Mouse (Mus musculus): ENCODE data around the gene Cdk14.

The Cdk14 gene

DNA sequence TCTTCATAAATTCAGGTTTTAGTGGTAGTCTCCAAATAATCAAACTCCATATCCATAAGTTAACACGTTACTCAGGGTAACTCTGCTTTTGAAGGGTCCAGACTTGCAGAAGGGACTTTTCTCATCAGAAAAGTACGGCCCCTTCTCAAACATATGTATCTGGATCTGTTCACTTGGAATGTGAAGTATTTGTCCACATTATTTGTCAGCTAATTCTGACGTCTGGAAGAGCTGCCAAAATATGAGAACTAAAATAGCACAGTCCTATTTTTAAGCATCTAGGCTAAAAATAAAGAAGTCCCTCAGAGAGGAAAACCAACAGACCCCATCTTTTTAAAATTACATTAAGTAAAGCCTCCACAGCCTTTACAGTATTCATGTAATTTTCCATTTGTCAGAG is 310.5 kb downstream of the Cdk14 start:
- no peak for DNase-seq (ENCODE audit: extremely low spot score, low read depth, low spot score)

DNA sequence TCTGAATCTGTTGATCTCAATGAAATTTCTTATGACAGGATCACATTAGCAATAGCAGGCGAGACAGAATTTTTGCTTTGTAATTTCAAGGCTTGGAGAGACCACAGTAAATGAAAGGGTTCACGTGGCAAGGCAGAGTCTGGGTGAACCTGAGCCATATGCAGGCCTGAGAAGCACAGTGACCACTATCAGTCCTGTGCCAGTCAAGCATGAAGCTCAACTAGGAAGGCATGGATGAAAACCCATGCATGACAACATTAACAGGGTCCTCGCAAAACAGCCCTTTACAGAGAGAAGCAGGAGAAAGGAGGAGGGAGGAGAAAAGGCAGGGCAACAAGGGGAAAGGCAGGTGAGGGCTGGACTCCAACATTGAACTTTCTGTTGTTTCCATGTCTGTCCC is 311.1 kb downstream of the Cdk14 start:
- no peak for DNase-seq (ENCODE audit: extremely low spot score, low read depth, low spot score)

DNA sequence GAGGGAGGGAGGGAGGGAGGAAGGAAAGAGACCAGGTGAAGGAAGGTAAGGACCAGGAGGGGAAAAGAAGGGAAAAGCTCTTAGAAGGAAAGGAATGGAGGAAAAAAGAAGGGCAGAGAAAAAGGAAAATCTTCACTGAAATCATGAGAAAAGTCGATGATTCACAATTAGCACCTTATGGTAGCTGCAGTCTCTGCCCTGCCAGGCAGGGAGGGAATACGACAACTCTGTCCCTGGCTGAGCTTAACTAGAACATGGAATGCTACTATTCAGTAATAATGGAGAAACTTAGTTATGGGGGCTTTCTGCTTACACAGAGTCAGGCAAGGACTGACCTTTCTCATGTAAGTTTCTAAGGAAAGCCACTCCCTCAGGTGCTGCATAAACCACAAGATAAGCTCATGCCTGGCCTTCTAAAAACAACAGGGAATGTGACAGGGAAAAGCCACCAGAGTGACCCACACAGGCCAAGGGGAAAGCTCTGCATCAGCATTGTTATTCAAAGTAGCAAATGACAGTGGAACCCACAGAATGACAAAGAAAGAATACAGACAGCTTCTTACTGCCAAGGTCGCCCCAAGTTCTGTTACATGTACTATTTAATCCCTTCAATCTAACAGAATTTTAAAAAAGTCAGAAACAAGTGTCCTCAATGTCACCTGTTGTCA is 323.7 kb downstream of the Cdk14 start:
- no peak for DNase-seq (ENCODE audit: extremely low spot score, low read depth, low spot score)

DNA sequence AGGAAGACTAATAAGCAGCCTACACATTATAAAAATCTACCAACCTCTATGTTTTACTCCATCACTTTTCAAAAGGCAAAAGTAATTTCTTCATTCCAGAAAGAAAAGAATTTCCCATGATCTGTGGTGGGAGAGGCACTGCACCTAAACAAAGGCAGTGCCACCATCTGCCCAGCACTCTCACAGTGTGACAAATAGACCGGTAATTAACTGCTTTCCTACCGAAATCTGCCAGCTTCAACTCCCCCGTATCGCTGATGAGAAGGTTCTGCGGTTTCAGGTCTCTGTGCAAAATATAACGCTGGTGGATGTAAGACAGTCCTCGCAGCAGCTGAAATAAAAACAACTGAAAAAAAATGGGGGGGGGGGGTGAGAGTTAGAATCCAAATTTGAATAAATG is 327.4 kb downstream of the Cdk14 start:
- DNase-seq (ENCODE audit: extremely low spot score, low read depth, low spot score): no peak

DNA sequence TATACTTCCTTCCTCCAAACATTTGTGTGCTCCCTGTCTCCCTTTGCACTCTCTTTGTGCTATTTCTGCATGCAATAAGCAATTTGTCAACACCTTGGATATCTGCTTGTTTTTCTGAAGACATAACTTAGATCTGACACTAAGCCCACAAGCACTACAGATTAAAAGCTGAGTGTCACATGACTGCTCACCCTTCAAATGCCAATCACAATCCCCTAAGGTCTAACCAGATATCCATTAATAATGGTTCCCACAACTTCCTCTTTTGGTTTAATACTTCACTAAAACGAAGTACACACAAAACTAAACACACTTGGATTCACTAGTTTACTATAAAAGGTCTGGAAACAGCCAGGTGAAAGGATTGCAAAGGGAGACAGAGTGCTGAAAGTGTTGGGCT is 348.6 kb downstream of the Cdk14 start:
- no peak for DNase-seq (ENCODE audit: extremely low spot score, low read depth, low spot score)

DNA sequence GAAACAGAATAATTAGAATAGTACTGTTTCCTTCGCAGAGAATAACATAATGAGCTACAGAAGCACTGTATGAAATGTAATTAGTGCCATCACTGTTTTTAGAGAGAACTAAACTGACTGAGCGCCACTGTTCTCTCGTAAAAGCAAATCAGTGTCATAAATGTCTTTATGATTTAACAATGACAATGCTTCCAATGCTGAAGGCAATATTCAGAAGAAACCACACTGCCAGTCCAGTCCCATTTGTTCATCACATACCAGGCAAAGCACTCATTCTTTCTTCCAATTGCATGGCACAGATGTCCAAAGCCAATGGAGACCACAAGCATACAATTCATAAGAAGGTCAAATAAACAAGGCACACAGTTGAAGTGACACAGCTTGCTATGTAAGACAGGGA is 355.4 kb downstream of the Cdk14 start:
- no peak for DNase-seq (ENCODE audit: extremely low spot score, low read depth, low spot score)

DNA sequence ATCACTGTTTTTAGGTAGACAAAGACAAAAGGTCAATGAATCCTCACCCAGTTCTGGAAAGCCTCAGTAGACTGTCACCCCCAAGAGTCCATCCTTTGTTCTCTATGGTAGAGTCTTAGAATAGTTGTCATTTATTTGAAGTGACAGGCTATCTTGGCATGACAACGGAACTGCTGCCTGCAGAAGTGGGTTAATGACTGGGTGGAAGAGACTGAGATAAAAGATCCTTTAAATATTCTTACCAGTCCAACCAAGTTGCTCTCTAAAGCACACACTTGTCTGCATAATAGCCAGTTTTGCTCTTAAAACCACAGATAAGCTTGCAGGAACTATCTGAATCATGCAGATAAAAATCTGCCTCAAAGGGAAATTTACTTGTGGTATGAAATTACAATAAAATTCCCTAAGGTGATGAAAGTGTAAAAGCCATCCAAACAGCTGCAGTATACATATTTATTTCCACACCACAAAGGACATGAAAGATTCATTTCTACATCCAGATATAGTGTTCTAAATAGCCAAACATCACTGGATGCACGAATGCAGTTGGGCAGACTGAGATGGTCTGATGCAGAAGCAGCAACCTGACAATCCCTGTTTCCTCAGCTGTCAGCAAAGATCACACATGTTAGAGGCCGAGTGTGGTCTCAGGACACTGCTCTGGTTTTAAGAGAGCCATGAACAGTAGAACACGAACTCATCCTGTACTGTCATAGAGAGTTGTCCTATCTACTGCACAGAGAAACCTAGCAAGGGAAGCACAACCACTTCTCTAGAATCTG is 363.8 kb downstream of the Cdk14 start:
- no peak for DNase-seq (ENCODE audit: extremely low spot score, low read depth, low spot score)

DNA sequence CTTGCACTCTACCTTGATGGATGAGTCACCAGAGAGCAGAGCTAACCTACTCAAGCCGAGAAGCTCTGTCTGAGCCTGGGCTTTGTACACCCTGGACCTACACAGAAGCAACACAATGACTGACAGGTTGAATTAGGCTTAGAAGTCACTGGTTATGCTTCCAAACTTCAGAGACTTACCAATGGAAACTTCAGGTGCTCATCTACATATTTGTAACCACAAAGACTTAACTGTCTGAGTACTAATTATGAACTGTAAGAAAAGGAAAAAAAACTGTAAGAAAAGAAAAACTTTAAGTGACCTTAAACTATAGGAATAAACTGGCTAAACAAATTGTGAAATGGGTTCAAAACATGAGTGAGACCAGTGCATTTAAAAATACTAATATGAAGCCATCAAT is 364.6 kb downstream of the Cdk14 start:
- DNase-seq (ENCODE audit: extremely low spot score, low read depth, low spot score): no peak

DNA sequence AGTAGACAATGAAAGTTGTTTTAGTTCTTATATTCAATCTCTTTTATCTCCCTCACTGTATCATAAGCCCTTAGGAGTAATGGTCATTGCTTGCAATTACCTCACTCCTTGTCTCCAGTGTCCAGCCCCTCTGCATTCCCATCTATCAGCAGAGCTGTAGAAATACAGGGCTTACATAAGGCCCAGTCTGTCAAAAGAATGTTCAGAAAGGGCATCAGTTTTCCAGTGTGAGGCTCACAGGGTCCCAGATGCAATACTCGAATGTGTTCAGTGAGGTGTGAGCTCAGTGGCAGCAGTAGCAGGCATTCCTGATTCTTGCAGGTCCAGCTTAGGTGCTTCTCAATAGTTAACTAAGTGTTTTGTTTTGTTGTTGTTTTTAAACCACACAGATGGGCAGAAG is 365.8 kb downstream of the Cdk14 start:
- DNase-seq (ENCODE audit: extremely low spot score, low read depth, low spot score): no peak

DNA sequence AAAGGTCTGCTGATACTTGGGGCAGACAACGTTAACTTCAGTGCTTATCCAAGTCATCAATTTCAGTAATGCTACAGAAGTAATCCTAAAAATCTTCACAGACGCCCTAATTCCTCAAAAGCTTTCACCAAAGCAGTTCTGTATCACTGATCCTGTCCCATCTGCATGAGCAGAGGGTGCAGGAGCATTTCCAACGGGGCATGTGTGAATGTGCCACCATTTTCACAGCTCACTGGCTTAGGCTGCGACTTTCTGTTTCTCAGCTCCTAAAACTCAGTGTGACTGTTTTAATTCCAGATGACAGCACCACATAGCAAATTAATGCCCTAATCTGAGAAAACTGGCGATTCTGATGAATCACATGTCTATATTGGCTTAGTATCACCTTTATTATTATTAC is 375.8 kb downstream of the Cdk14 start:
- DNase-seq (ENCODE audit: extremely low spot score, low read depth, low spot score): no peak

DNA sequence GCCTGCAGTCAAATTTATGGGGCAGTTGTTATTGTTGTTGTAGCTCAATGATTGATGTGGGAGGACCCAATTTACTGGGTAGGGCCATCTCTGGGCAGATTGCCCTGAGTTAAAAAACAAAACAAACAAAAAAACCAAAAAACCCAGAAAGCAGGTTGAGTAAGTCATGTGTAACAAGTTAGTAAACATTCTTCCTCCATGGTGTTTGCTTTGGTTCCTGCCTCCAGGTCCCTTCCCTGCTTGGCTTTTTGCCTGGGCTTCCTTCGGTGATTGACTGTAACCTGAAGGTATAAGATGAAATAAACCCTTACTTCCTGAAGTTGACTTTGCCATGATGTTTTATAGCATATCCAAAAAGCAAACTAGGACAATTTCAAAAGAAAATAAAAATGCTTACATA is 377.4 kb downstream of the Cdk14 start:
- DNase-seq (ENCODE audit: extremely low spot score, low read depth, low spot score): no peak

DNA sequence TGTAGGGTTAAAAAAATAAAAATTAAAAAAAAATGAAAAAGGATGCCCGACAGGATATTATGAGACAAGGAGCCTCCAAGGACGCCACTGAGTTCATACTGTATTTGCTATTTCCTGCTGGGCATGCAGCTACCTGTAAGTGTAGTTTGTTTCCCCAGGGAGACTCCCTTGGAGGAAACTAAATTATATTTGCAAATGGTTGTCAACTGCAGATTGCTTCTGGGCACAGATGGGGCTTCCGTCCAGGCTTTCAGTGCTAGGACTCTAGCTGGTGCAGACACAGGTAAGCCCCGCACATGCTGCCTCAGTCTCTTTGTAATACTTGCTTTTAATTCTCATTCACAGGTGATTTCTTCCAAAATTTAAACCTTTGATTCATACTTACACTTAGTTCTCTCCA is 378.6 kb downstream of the Cdk14 start:
- no peak for DNase-seq (ENCODE audit: extremely low spot score, low read depth, low spot score)

DNA sequence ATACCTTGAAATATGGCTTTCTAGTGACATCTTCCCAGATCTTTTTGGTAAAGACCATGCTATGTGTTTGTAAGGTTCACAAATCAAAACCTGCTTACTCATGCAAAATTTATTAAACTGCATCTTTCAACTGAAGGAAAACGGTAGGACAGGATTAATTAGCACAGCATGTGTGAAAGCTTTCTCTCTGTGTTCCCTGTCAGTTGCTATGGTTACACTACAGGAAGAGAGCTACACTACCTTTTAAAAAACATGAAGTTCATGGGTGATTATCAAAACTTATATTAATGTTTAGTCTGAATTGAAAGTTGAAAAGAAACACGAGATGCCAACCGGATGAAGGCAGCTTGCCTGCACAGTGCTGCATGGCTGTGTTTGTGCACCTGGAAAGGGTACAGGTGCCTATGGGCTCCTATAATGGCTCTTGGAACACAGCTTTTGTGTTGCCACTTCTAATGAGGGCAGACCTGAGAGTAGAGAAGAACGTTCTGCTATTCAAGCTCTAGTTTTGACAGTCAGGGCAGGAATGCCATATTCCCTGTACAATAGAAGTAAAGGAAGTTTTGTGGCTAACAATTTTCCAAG is 380.3 kb downstream of the Cdk14 start:
- no peak for DNase-seq (ENCODE audit: extremely low spot score, low read depth, low spot score)

DNA sequence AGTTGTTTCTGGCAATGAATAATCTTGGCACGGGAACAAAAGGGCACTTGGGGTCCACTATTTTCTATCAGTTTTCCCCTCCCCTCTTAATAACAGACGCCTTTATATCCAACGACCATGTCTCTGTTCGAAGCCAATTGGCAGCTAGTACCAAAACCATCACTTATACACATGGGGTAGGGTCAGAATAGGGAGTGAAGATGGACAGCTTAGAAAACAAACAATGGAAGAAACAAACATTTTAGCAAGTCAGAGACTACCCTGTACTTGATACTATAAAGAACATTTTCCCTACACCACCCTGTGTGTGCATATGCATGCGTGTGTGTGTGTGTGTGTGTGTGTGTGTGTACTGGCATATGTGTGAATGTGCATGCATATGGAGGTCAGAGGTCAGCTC is 386.7 kb downstream of the Cdk14 start:
- no peak for DNase-seq (ENCODE audit: extremely low spot score, low read depth, low spot score)

DNA sequence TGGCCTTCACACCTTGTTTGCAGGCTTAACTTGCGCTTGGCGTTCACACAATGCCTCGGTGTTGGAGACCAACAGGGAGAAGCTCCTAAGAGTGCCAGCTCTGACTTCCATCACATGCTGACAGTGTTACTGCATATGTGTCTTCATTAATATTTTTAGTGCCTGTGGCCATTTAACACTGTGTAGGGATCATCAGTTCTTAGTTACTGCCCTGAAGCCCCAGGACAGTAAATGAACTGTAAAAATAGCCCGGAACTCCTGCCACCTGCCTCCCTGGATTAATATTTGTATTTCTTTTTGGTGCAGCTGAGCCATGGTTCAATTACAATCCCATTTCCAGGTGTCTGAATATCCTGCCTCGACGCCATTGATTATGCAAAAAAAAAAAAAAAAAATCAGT is 387.3 kb downstream of the Cdk14 start:
- no peak for DNase-seq (ENCODE audit: extremely low spot score, low read depth, low spot score)

DNA sequence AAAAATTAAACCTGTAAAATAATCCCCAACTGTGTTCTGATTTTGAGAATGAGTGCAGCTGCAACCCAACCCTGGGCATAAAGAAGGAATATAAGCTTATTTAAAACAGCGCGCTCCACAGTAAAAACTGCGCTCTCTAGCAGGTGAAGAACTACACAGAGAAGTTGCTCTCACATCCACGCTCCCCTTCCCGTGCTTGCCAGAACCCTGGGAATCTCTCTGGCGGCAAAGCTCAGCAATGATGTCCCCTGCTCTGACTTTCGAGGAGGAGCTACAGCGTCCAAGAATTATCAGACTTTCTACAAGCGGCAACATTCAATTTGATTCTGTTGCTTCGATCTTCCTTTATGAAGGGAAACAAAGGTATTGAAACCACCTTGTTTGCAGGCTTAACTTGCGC is 387.7 kb downstream of the Cdk14 start:
- no peak for DNase-seq (ENCODE audit: extremely low spot score, low read depth, low spot score)

DNA sequence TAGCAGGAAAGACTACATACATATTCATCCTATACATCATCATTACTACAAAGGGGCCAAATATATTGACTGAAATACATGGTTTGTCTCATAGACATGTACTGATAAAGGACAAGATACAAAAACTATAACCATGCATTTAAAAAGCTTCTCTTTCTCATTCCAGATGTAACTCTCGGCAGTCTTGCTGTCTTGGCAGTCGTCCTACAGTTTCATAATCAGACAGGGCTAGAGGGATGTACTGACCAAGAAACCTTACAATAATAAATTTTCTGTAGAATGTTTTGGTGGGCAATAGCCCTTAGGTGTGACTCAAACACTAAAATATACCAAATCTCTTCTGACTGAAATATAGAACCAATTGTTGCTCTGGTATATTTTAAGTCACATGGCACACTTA is 389.7 kb downstream of the Cdk14 start:
- no peak for DNase-seq (ENCODE audit: extremely low spot score, low read depth, low spot score)

DNA sequence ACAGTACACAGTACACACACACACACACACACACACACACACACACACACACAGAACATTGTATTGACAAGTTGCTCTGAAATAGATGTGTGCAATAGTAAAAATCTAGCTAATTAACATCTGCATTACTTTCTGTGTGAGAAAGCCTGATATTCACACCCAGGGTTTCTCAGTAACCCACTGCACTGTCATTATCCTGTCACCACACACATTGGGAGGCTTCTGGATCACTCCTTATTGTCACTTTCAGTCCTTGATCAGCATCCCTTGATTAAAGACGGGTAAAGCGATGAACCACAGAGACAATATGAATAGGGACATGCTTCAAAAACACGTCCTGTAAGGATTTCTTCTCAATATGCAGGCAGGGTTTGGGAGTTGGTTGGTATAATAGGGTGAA is 401.2 kb downstream of the Cdk14 start:
- DNase-seq (ENCODE audit: extremely low spot score, low read depth, low spot score): no peak

DNA sequence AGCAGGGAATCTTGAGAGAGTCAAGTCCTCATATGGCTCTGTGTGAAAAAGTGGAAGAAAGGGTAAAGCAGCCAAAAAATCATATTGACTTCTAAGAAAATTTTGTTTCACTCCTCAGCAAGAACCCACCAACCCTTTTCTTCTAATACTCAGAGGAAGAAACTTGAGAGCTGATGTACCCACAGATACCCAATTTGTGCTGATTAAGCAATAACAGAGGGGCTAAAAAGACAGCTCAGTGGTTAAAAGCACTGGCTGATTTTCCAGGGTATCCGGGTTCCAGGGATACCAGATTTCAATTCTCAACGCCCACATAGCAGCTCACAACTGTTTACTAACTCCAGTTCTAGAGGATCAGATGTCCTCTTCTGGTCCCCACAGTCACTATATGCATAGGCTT is 401.9 kb downstream of the Cdk14 start:
- no peak for DNase-seq (ENCODE audit: extremely low spot score, low read depth, low spot score)

DNA sequence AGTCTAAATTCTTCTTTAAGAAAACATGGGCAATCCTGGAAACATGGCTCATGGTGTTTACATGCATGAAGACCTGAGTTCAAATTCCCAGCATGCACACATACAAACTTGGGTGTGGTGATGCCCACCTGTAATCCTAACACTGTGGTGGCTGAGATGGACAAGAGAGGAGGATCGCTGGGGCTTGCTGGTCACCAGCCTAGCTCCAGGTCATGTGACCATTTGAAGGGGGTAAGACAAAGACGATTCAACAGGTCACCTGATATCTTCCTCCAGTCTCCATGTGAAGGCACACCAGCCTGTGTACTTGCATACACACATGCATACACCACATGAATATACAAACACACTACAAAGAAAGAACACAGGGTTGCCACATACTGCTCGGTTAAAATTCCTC is 406.3 kb downstream of the Cdk14 start:
- no peak for DNase-seq (ENCODE audit: extremely low spot score, low read depth, low spot score)

DNA sequence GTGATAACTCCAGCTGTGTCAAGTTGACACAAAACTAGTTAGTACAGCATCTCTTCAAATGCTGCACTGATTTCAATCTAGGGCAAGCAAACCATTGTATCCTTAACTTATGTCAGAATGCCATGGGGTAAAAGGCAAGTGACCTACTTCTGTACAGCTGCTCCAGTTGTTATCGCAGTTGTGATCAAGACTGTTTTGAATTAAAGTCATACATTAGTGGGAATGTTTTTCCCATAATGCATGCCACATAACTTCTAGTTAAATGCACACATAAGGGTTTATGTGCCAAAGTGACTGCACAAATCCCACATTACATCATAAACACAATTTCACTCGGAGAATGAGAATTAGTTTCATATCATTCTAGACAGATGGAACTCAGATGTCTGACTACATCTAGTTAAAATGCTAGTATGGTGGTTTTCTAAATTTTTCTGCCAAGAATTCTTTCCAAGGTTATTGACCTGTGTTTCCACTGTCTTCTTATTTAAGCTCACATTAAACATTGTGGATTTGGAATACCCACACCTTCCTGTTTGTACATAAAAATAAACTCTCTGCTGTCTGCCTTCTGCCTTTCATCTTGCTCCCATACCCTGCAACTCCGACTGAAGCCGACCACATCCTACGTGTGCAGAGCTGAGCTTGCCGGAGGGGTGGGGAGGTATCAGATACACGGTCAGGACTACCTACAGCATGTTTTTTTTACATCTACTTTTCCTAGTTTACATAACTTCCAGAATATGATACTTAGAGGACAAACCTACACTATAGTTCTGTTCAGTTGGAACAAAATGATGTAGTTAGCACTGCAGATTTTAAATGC is 407.4 kb downstream of the Cdk14 start:
- no peak for DNase-seq (ENCODE audit: extremely low spot score, low read depth, low spot score)

All from hindlimb bud, embryonic 11.5 days (tissue).